Mouse (Mus musculus) CH12.LX (cell line): Measurements from ENCODE around the gene Six5.

Experiments used
- CTCF ChIP-seq, 2 experiments: IDR thresholded peaks in 1 of 2; conservative IDR thresholded peaks in 1 of 2; 2 replicates each; pipeline ENCODE4 v1.5.1; 2011 to 2012; ENCODE audit warnings: low read depth in 2 of 2, low read length in 2 of 2, improper control_type of control experiment in 1 of 2, inconsistent platforms in 1 of 2, mild to moderate bottlenecking in 1 of 2, moderate library complexity in 1 of 2
- E2F4 ChIP-seq: IDR thresholded peaks from 2 replicates; pipeline ENCODE4 v1.6.1; 2011; ENCODE audit warnings: low read depth, low read length, improper control_type of control experiment; ENCODE audit not compliant: insufficient replicate concordance
- JUND ChIP-seq: conservative IDR thresholded peaks from 2 replicates; pipeline ENCODE4 v1.6.1; 2011; ENCODE audit warnings: low read depth, low read length, improper control_type of control experiment
- MAX ChIP-seq: IDR thresholded peaks from 2 replicates; pipeline ENCODE4 v1.6.1; 2011; ENCODE audit warnings: low read length, improper control_type of control experiment
- MEF2A ChIP-seq: IDR thresholded peaks from 2 replicates; pipeline ENCODE4 v1.6.1; 2014; ENCODE audit warnings: low read depth, mild to moderate bottlenecking, inconsistent platforms, low read length, improper control_type of control experiment, borderline replicate concordance
- MYC ChIP-seq: IDR thresholded peaks from 2 replicates; pipeline ENCODE4 v1.6.1; 2011; ENCODE audit warnings: low read depth, mild to moderate bottlenecking, improper control_type of control experiment, low read length
- POLR2A ChIP-seq: IDR thresholded peaks from 2 replicates; pipeline ENCODE4 v1.6.1; 2011; ENCODE audit warnings: low read depth, mild to moderate bottlenecking, improper control_type of control experiment, low read length
- ZKSCAN1 ChIP-seq: IDR thresholded peaks from 2 replicates; pipeline ENCODE4 v1.6.1; 2012; ENCODE audit warnings: low read depth, inconsistent platforms, low read length, improper control_type of control experiment, borderline replicate concordance

GRCm38 (mm10) chr7:19109565-19109964 is 15.2 kb downstream of the Six5 start:
- no peak for TF ChIP-seq E2F4
- no peak for TF ChIP-seq JUND
- no peak for TF ChIP-seq MEF2A
- no peak for TF ChIP-seq ZKSCAN1
- no peak for TF ChIP-seq MYC
- no peak for TF ChIP-seq CTCF (conservative IDR thresholded peaks at IDR 0.05 in 1 of 2, IDR thresholded peaks at IDR 0.05 in 1 of 2; ENCODE audit: low read depth in 2 of 2, low read length in 2 of 2)
- TF ChIP-seq MAX = no peak
- TF ChIP-seq POLR2A = no peak
